Mouse (Mus musculus) ES-Bruce4 (cell line): ENCODE measurements at regions not wholly inside any gene's neighbourhood (a gene's known extent, or its start where the extent isn't known, plus 50 kb on each side); places are given as distances from the start of the nearest gene placed in this dataset.

Experiments
- CTCF ChIP-seq: IDR thresholded peaks from one replicate; pipeline ENCODE4 v1.8.1; 2011; ENCODE audit warnings: low read depth, low read length
- EP300 ChIP-seq: IDR thresholded peaks from 2 replicates; pipeline ENCODE4 v1.6.1; 2011; ENCODE audit warnings: low read depth, low read length; ENCODE audit not compliant: insufficient read depth
- POLR2A ChIP-seq: IDR thresholded peaks from one replicate; pipeline ENCODE4 v1.8.1; 2011; ENCODE audit warnings: low read length; ENCODE audit not compliant: insufficient read depth

GRCm38 (mm10) chr1:136693421-136693820 is 68.7 kb downstream of the Zfp281 start:
- TF ChIP-seq POLR2A (no peak), EP300 (no peak), CTCF (no peak)
